Mouse (Mus musculus): ENCODE data around the gene Ddx3x.
A peak's percentile ranks its signal among the peaks of the same experiment; 100 is the strongest.
"Not testable (repeated sequence)": the region's sequence is repeated elsewhere in the genome, so short reads cannot be mapped to it uniquely, and the experiment has no call there.

Gene Ddx3x

GRCm38 (mm10) chrX:13294505-13295228, 13.9 kb downstream of the Ddx3x start:
- no peaks in the 10 kb centered on the region for H3K27me3 ChIP-seq (ENCODE audit: insufficient read depth, low read length)
- no peak overlapping the region for H3K4me3 ChIP-seq (replicated peaks; ENCODE audit: low read length)
- H3K9me3 ChIP-seq (ENCODE audit: low read length), result no peaks in the 10 kb centered on the region
- H3K36me3 ChIP-seq (ENCODE audit: insufficient read depth, low read length), result peaks cover 31% of the 10 kb centered on the region
- H3K4me1 ChIP-seq (replicated peaks; ENCODE audit: low read depth, low read length), result peaks cover 21% of the 10 kb centered on the region
- TF ChIP-seq CTCF (conservative IDR thresholded peaks at IDR 0.05; ENCODE audit: low read length) (no peak), POU5F1 (IDR thresholded peaks at IDR 0.05; ENCODE audit: borderline replicate concordance, low read length) (no peak), NANOG (IDR thresholded peaks at IDR 0.05; ENCODE audit: borderline replicate concordance, low read length) (no peak)

GRCm38 (mm10) chrX:13295229-13295571, 14.4 kb downstream of the Ddx3x start:
- no peaks in the 10 kb centered on the region for H3K9me3 ChIP-seq (ENCODE audit: low read length)
- TF ChIP-seq CTCF (conservative IDR thresholded peaks at IDR 0.05; ENCODE audit: low read length), result no peak
- TF ChIP-seq POU5F1 (IDR thresholded peaks at IDR 0.05; ENCODE audit: borderline replicate concordance, low read length), result no peak
- no peak for TF ChIP-seq NANOG (IDR thresholded peaks at IDR 0.05; ENCODE audit: borderline replicate concordance, low read length)

GRCm38 (mm10) chrX:13296241-13296640, 15.5 kb downstream of the Ddx3x start:
- Histone ChIP-seq H3K4me1 (replicated peaks; ENCODE audit: low read depth, low read length) (peaks cover 21% of the 10 kb centered on the region), H3K4me3 (replicated peaks; ENCODE audit: low read length) (0 out of 2 replicates have a peak overlapping the region, but pooled peaks have one; percentile 10), H3K36me3 (ENCODE audit: insufficient read depth, low read length) (peaks cover 16% of the 10 kb centered on the region)
- not testable (repeated sequence) for H3K9me3 ChIP-seq (ENCODE audit: low read length); H3K27me3 ChIP-seq (ENCODE audit: insufficient read depth, low read length)

More at GRCm38 (mm10) chrX:13295229-13295571, 14.4 kb downstream of the Ddx3x start:
- Histone ChIP-seq H3K36me3 (ENCODE audit: insufficient read depth, low read length) (peaks cover 26% of the 10 kb centered on the region), H3K4me1 (replicated peaks; ENCODE audit: low read depth, low read length) (peaks cover 21% of the 10 kb centered on the region), H3K4me3 (replicated peaks; ENCODE audit: low read length) (no peak overlapping the region), H3K27me3 (ENCODE audit: insufficient read depth, low read length) (no peaks in the 10 kb centered on the region)

- TF ChIP-seq NANOG (IDR thresholded peaks at IDR 0.05; ENCODE audit: borderline replicate concordance, low read length), result no peak
- no peak for TF ChIP-seq CTCF (conservative IDR thresholded peaks at IDR 0.05; ENCODE audit: low read length)
- TF ChIP-seq POU5F1 (IDR thresholded peaks at IDR 0.05; ENCODE audit: borderline replicate concordance, low read length), result no peak
- Histone ChIP-seq H3K4me3 (replicated peaks; ENCODE audit: low read length) (no peak overlapping the region), H3K9me3 (ENCODE audit: low read length) (no peaks in the 10 kb centered on the region), H3K27me3 (ENCODE audit: insufficient read depth, low read length) (no peaks in the 10 kb centered on the region), H3K4me1 (replicated peaks; ENCODE audit: low read depth, low read length) (peaks cover 10% of the 10 kb centered on the region), H3K36me3 (ENCODE audit: insufficient read depth, low read length) (no peaks in the 10 kb centered on the region)
These were observed 25.4 kb downstream of the Ddx3x start for GRCm38 (mm10) chrX:13306190-13306589.

GRCm38 (mm10) chrX:13311396-13311795, 30.6 kb downstream of the Ddx3x start:
- H3K36me3 ChIP-seq (ENCODE audit: insufficient read depth, low read length), result no peaks in the 10 kb centered on the region
- no peaks in the 10 kb centered on the region for H3K9me3 ChIP-seq (ENCODE audit: low read length)
- no peaks in the 10 kb centered on the region for H3K27me3 ChIP-seq (ENCODE audit: insufficient read depth, low read length)
- peaks cover 3% of the 10 kb centered on the region; the same call in 1 of the 2 replicates for H3K4me1 ChIP-seq (replicated peaks; ENCODE audit: low read depth, low read length)
- TF ChIP-seq NANOG (IDR thresholded peaks at IDR 0.05; ENCODE audit: borderline replicate concordance, low read length) (no peak), CTCF (conservative IDR thresholded peaks at IDR 0.05; ENCODE audit: low read length) (no peak), POU5F1 (IDR thresholded peaks at IDR 0.05; ENCODE audit: borderline replicate concordance, low read length) (no peak)
- no peak overlapping the region for H3K4me3 ChIP-seq (replicated peaks; ENCODE audit: low read length)

- Histone ChIP-seq H3K36me3 (ENCODE audit: insufficient read depth, low read length) (no peaks in the 10 kb centered on the region), H3K27me3 (ENCODE audit: insufficient read depth, low read length) (no peaks in the 10 kb centered on the region), H3K4me3 (replicated peaks; ENCODE audit: low read length) (no peak overlapping the region), H3K4me1 (replicated peaks; ENCODE audit: low read depth, low read length) (peaks cover 12% of the 10 kb centered on the region), H3K9me3 (ENCODE audit: low read length) (no peaks in the 10 kb centered on the region)
- TF ChIP-seq CTCF (conservative IDR thresholded peaks at IDR 0.05; ENCODE audit: low read length) (no peak), NANOG (IDR thresholded peaks at IDR 0.05; ENCODE audit: borderline replicate concordance, low read length) (peak; percentile 97)
These were observed 48.8 kb downstream of the Ddx3x start for GRCm38 (mm10) chrX:13329611-13330010.
